Mouse (Mus musculus) MEL (cell line): ENCODE measurements around the gene Pheta2. TPM values are rescaled to one million over a fixed set of nuclear protein-coding genes. Genes with fewer than 3 reads are reported as not detected.

Experiments
- DNase-seq: peaks from one replicate; pipeline ENCODE4 v3.0.0; 2011; ENCODE audit warnings: low read depth, low spot score
- H3K27ac ChIP-seq: 2 replicates; pipeline ENCODE4 v1.5.1; 2012; ENCODE audit warnings: low read depth, mild to moderate bottlenecking, control low read depth, low read length, moderate library complexity; ENCODE audit not compliant: control insufficient read depth
- H3K27me3 ChIP-seq, 2 experiments: fragments of 150-350 bp in 1 of 2; sonication (generic) in 1 of 2; 2 replicates each; pipeline ENCODE4 v1.6.1; 2012; ENCODE audit warnings: low read length in 2 of 2, mild to moderate bottlenecking in 2 of 2, improper control_type of control experiment in 1 of 2, moderate library complexity in 1 of 2; ENCODE audit not compliant: insufficient read depth in 2 of 2, control insufficient read depth in 1 of 2
- H3K36me3 ChIP-seq, 2 experiments: 2 replicates each; pipeline ENCODE4 v1.6.1; 2012 to 2014; ENCODE audit warnings: low read length in 2 of 2, improper control_type of control experiment in 1 of 2, inconsistent platforms in 1 of 2, mild to moderate bottlenecking in 1 of 2; ENCODE audit not compliant: insufficient read depth in 2 of 2, control insufficient read depth in 1 of 2
- H3K4me1 ChIP-seq, 2 experiments: fragments of 150-350 bp in 1 of 2; sonication (generic) in 1 of 2; 2 replicates each; pipeline ENCODE4 v1.6.1; 2012; ENCODE audit warnings: low read length in 2 of 2, improper control_type of control experiment in 1 of 2, mild to moderate bottlenecking in 1 of 2; ENCODE audit not compliant: insufficient read depth in 2 of 2, control insufficient read depth in 1 of 2
- H3K4me3 ChIP-seq, 2 experiments: fragments of 150-350 bp in 1 of 2; sonication (generic) in 1 of 2; 2 replicates each; pipeline ENCODE4 v1.5.1; 2012; ENCODE audit warnings: low read depth in 2 of 2, low read length in 2 of 2, mild to moderate bottlenecking in 2 of 2, moderate library complexity in 2 of 2, control low read depth in 1 of 2, improper control_type of control experiment in 1 of 2; ENCODE audit not compliant: control insufficient read depth in 1 of 2, insufficient read depth in 1 of 2
- H3K79me2 ChIP-seq: 2 replicates; pipeline ENCODE4 v1.6.1; 2012; ENCODE audit warnings: mild to moderate bottlenecking, low read length, moderate library complexity; ENCODE audit not compliant: control insufficient read depth, poor library complexity, insufficient read depth
- H3K9ac ChIP-seq: 2 replicates; pipeline ENCODE4 v1.6.1; 2012; ENCODE audit warnings: low read depth, mild to moderate bottlenecking, control low read depth, low read length, moderate library complexity; ENCODE audit not compliant: control insufficient read depth, poor library complexity, severe bottlenecking
- H3K9me3 ChIP-seq: fragments of 150-350 bp; sonication (generic); replicated peaks from 2 replicates; pipeline ENCODE4 v1.6.1; 2012; ENCODE audit warnings: mild to moderate bottlenecking, low read length, improper control_type of control experiment, moderate library complexity; ENCODE audit not compliant: insufficient read depth
- CTCF ChIP-seq, 3 experiments: IDR thresholded peaks in 2 of 3; conservative IDR thresholded peaks in 1 of 3; 2 replicates each; pipeline ENCODE4 v1.5.1; 2011 to 2012; ENCODE audit warnings: low read length in 3 of 3, low read depth in 2 of 3, mild to moderate bottlenecking in 2 of 3, improper control_type of control experiment in 1 of 3, inconsistent platforms in 1 of 3, mixed read lengths in 1 of 3, moderate library complexity in 1 of 3; ENCODE audit not compliant: control insufficient read depth in 1 of 3, insufficient read depth in 1 of 3, poor library complexity in 1 of 3, severe bottlenecking in 1 of 3
- E2F4 ChIP-seq: IDR thresholded peaks from 2 replicates; pipeline ENCODE4 v1.6.1; 2011; ENCODE audit warnings: low read depth, low read length, improper control_type of control experiment, borderline replicate concordance
- GABPA ChIP-seq: IDR thresholded peaks from 2 replicates; pipeline ENCODE4 v1.6.1; 2012; ENCODE audit warnings: low read depth, mild to moderate bottlenecking, inconsistent platforms, low read length, improper control_type of control experiment, moderate library complexity
- GATA1 ChIP-seq: IDR thresholded peaks from 2 replicates; pipeline ENCODE4 v1.6.1; 2011; ENCODE audit warnings: low read depth, low read length, improper control_type of control experiment
- JUND ChIP-seq: IDR thresholded peaks from 2 replicates; pipeline ENCODE4 v1.6.1; 2011; ENCODE audit warnings: low read depth, mild to moderate bottlenecking, improper control_type of control experiment, low read length
- KAT2A ChIP-seq: conservative IDR thresholded peaks from 2 replicates; pipeline ENCODE4 v1.6.1; 2012; ENCODE audit warnings: low read depth, low read length, improper control_type of control experiment, inconsistent platforms
- MAFK ChIP-seq: IDR thresholded peaks from 2 replicates; pipeline ENCODE4 v1.6.1; 2011; ENCODE audit warnings: low read depth, mild to moderate bottlenecking, low read length, improper control_type of control experiment, borderline replicate concordance
- MEF2A ChIP-seq: IDR thresholded peaks from 2 replicates; pipeline ENCODE4 v1.6.1; 2014; ENCODE audit warnings: low read depth, mild to moderate bottlenecking, inconsistent platforms, low read length, improper control_type of control experiment; ENCODE audit not compliant: poor library complexity, insufficient replicate concordance, severe bottlenecking; ENCODE audit errors: extremely low read depth
- MYC ChIP-seq: IDR thresholded peaks from 2 replicates; pipeline ENCODE4 v1.6.1; 2011; ENCODE audit warnings: low read depth, mild to moderate bottlenecking, low read length, improper control_type of control experiment, moderate library complexity
- NELFE ChIP-seq: IDR thresholded peaks from 2 replicates; pipeline ENCODE4 v1.6.1; 2011; ENCODE audit warnings: low read depth, low read length, improper control_type of control experiment
- TAL1 ChIP-seq: IDR thresholded peaks from 2 replicates; pipeline ENCODE4 v1.6.1; 2012; ENCODE audit warnings: mild to moderate bottlenecking, inconsistent platforms, low read length, moderate library complexity, mixed read lengths
- TBP ChIP-seq: IDR thresholded peaks from 2 replicates; pipeline ENCODE4 v1.8.0; 2011; ENCODE audit warnings: low read depth, low read length, improper control_type of control experiment
- TCF12 ChIP-seq: IDR thresholded peaks from 2 replicates; pipeline ENCODE4 v1.6.1; 2014; ENCODE audit warnings: low read depth, mild to moderate bottlenecking, inconsistent platforms, low read length, improper control_type of control experiment, moderate library complexity
- UBTF ChIP-seq: IDR thresholded peaks from 2 replicates; pipeline ENCODE4 v1.6.1; 2012; ENCODE audit warnings: low read depth, mild to moderate bottlenecking, inconsistent platforms, low read length, improper control_type of control experiment, moderate library complexity, borderline replicate concordance; ENCODE audit not compliant: insufficient read depth
- USF1 ChIP-seq: IDR thresholded peaks from 2 replicates; pipeline ENCODE4 v1.6.1; 2014; ENCODE audit warnings: low read depth, mild to moderate bottlenecking, inconsistent platforms, low read length, improper control_type of control experiment, moderate library complexity
- ZC3H11A ChIP-seq: IDR thresholded peaks from 2 replicates; pipeline ENCODE4 v1.6.1; 2012; ENCODE audit warnings: low read depth, mild to moderate bottlenecking, inconsistent platforms, low read length, improper control_type of control experiment
- ZNF384 ChIP-seq: IDR thresholded peaks from 2 replicates; pipeline ENCODE4 v1.6.1; 2012; ENCODE audit warnings: low read depth, mild to moderate bottlenecking, inconsistent platforms, low read length, improper control_type of control experiment
- polyA plus RNA-seq, 2 experiments: library from polyadenylated mRNA; stranded (reverse) in 1 of 2; unstranded in 1 of 2; fragments of >175 nt in 1 of 2; fragments of >200 nt in 1 of 2; gene quantifications; 2 replicates each; pipeline versions ENCODE4 v1.2.1 to v1.2.4; 2012; ENCODE audit warnings: low replicate concordance in 2 of 2, low read depth in 1 of 2; ENCODE audit not compliant: insufficient read length in 2 of 2, insufficient read depth in 1 of 2, missing spikeins in 1 of 2
- total RNA-seq: library from RNA; depleted of rRNA; stranded (reverse); fragments of 300-350 nt; gene quantifications from 2 replicates; pipeline ENCODE4 v1.2.3, GENCODE M21; 2012

The Pheta2 gene
- total and polyA plus RNA-seq, 3 experiments: 34.9 to 39.3 TPM; not detected in 1

DNA sequence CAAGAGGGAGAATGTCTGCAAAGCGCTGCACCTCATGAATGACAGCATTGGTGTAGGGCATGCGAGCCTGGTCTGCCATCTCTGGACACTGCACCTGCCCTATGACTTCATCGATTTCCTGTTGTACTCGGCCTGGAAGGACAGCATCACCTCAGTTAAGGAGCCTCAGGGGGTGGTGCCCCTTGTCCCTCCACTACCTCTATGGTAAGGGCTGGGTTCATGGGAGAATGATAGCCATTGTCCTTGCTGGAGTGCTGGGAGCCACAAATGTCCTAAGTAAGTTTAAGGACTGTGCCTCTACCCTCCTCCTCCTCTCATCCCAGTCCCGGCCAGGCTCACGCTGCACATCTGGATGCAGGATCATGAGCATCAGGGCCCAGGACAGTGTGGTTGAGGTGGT lies 33.7 kb downstream of the Pheta2 start:
- Histone ChIP-seq H3K4me1 (no peaks in the 10 kb centered on the region), H3K9ac (no peak overlapping the region), H3K36me3 (no peaks in the 10 kb centered on the region)

DNA sequence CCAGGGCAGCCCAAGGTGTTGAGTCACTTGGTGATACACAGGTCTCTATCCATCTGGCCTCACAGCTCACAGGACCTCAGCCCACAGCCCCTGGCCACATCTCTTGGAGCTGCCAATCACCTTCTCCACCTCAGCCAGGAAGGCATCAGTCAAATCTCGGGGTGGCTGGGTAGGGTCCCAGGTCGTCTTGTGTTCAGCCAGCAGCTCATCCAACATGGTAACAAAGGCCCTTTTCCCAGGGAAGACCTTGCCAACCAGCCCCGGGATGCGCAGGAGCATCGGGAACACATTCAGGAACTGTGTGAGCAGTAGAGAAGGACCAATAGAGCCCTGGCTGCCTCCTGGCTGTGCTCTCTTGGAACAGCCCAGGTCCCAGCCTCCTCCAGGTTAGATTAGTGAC lies 34.2 kb downstream of the Pheta2 start:
- no peak overlapping the region for H3K9ac ChIP-seq
- peaks cover 2 to 3% of the 10 kb centered on the region in 2 experiments; a peak in 3 of 4 replicates for H3K27me3 ChIP-seq
- TF ChIP-seq GATA1 (no peak), KAT2A (no peak), E2F4 (no peak), MAFK (no peak), ZC3H11A (no peak), MYC (no peak), GABPA (no peak), TCF12 (no peak), TBP (no peak), MEF2A (no peak), TAL1 (no peak), USF1 (no peak), NELFE (no peak), UBTF (no peak), ZNF384 (no peak), JUND (no peak)

More for the DNA sequence above, 33.7 kb downstream of the Pheta2 start:
- Histone ChIP-seq H3K9me3 (no peaks in the 10 kb centered on the region), H3K79me2 (no peaks in the 10 kb centered on the region), H3K27ac (no peak overlapping the region), H3K27me3 (peaks cover 2 to 3% of the 10 kb centered on the region in 2 experiments; a peak in 3 of 4 replicates), H3K4me3 (no peak overlapping the region)
- no peak for TF ChIP-seq CTCF (IDR thresholded peaks at IDR 0.05 in 2 of 3, conservative IDR thresholded peaks at IDR 0.05 in 1 of 3; ENCODE audit: control insufficient read depth in 1 of 3, insufficient read depth in 1 of 3, low read depth in 2 of 3, low read length in 3 of 3, poor library complexity in 1 of 3, severe bottlenecking in 1 of 3)
- no peak for DNase-seq

More for the DNA sequence above, 34.2 kb downstream of the Pheta2 start:
- H3K27ac ChIP-seq: no peak overlapping the region
- DNase-seq: no peak
- no peaks in the 10 kb centered on the region for H3K9me3 ChIP-seq
- H3K36me3 ChIP-seq: no peaks in the 10 kb centered on the region
- no peaks in the 10 kb centered on the region for H3K79me2 ChIP-seq
- H3K4me3 ChIP-seq: no peak overlapping the region
- no peaks in the 10 kb centered on the region for H3K4me1 ChIP-seq
